Mouse (Mus musculus): ENCODE measurements around the gene Dclk1.

Dclk1 gene

DNA sequence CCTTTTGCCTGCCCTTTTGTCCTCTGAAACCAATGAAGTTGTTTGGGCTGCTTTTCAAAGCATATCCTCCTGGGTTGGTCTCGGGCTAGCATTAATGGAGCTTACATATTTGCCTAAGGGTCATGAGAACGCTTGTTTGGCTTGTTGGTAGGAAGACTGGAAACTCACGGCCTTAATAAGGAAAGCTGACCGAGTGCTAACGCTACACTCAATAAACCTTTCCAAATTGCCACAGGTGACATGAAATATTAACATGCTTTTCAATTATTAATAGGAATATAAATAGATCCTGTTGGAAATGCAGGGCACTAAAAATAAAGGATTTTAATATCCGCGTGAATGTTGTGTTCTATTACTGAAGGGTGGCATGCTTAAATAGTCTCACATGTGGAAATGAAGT lies 257.1 kb downstream of the Dclk1 start:
- no peak for DNase-seq (ENCODE audit: low spot score in 2 of 2)

DNA sequence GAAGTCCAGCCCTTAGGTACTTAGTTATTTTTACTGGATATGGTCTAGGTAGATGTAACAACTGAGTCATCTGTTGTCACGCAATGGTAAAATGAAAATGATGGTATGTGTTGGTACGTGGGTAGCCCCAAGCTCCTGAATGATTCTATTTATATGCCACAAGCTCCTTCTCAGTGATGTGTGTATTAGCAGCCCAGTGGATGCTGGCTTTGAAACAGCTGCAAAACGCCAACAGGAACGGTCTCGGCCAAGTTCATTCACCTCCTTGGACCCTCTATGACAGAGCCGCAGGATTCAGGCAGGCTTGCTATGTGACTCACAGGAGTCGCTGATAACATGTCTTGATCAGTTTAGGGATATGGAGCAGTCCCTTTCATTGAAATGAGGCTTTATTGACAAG lies 268.0 kb downstream of the Dclk1 start:
- DNase-seq (ENCODE audit: low spot score in 2 of 2), result no peak

DNA sequence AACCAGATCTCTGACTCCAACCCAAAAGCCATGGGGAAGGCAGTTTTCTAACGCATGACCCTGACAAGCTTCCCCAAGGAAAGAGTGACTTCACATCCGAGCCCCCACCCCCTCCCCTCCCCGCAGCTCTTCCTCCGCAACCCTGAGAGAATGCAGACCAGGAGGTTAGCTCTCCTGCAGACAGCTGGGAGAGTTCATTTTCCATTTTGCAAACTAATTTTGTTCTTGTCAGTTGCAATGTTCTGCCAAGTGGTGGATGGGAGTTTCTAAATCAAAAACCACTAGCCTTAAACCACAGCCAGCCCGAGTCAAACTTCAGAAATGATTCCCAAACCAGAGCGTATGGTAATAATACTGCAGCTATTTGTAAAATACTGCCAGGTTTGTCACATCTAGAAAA lies 269.5 kb downstream of the Dclk1 start:
- no peak for DNase-seq (ENCODE audit: low spot score in 2 of 2)

DNA sequence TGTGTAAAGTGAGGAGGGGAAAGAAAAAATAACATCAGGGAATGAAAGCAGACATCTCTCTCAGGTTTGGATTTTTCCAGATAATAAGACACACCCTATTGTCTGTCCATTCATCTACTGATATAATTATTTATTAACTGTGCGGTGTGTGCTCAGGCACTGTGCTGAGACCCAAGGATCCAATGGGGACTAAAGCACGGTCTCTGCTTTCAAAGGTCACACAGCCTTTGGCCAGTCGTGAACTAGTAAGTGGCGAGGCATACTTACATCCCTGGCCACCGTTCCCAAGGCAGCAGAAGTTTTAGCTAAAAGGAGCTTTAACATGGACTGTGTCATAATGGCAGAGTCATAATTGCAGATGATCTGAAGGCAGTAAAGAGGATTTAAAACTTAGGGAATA lies 273.8 kb downstream of the Dclk1 start:
- no peak for DNase-seq (ENCODE audit: low spot score in 2 of 2)

DNA sequence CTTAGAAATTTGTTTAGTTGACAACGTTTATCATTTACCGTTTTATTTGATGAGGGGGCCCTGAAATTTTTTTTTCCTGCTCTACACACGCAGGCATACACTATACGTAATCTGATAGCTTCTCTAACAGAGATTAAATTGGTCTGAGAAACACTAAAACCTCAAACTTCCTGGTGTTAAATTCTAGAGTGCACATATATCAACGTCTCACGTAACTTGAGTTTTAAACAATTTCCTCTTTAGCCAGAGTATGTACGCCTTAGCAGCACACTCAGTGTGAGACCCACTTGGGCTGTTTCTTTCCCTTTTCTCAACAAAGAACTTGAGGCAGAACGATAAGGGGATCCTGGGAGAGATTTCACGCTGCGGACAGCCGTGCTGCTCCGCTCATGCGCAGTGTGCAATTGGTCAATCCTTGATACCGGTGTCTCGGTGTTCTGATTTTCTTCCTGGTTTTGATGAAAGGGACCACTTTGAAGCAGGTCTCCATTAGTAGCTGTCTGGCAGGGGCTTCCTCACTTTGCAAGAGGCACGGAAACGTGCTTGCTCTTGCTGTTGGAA lies 275.4 kb downstream of the Dclk1 start:
- no peak for DNase-seq (ENCODE audit: low spot score in 2 of 2)

DNA sequence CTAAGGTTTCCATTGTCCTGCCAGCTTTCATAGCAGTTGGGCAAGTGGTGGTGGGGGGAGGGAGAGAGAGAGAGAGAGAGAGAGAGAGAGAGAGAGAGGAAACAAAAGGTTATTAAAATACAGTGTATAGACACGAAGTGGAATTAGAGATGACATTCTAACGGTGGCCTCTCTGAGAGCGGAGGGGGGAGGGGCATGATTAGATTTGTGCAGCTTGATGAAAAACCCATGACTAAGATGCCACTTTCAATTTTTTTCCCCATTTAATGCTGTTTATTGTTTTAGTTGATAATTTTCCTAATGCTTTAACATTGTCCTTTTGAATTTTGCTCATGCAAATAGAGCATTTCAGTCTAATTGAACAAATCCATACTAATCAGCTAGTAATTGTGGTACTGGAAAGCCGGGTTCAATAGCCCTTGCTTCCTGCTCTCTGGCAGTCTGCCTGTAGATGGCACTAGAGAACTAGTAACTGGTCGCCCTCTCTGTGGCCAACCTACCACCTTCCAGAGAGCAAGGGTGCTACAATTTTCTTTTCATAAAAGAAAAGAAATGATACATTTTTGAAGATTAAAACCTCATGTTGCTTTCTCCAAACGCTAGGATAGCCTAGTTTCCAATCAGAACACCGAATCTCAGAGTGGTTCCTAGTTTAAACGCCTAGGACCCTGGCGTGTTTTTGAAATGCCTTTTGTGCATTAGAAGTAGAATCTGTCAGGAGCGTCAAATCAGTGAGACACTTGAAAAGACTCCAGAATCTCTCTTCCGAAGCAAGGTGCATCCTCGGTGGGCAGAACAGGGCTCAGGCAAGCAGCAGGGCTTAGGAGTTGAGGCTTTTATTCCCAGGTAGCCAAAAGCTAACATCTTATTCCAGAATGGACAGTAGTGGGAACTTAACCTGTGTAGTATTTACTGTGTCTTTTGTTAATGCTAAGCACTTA lies 278.3 kb downstream of the Dclk1 start:
- DNase-seq (ENCODE audit: low spot score in 2 of 2), result peak in 1 of 2 experiments; percentile 66

DNA sequence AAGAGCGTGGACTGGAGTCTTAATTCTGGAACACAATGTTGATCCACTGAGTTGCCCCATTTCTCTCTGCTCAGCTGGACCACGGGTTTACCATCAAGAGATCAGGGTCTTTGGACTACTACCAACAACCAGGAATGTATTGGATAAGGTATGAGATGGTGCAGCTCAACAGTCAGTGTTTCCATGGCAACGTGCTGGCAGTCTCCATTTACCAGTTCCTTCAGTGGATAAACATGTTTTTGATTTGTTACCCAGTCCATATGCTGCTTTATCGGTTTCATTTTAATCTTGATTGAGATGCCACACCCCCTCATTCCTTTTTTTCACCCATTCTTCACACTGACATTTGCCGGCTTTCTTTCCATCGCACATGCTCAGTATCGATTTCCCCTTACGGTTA lies 279.6 kb downstream of the Dclk1 start:
- DNase-seq (ENCODE audit: low spot score in 2 of 2), result no peak

DNA sequence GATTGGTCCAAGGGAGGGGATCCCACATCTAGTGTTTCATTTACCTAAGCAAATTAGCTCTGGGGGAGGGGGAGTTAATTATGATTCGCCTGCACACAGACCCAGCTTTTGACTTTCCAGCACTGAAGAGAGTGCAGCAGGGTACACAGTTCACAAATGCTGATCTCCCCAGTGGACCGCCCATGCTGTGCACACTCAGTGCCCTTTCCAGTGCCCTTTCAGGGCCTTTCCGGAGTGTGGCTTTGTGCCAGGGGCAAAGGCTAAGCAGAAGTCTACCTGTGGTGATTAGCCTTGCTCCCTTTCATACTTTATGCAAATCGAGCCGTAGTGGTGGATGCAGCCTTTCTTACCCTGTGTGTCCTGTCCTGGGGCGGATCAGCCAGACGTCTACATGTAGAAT lies 281.1 kb downstream of the Dclk1 start:
- no peak for DNase-seq (ENCODE audit: low spot score in 2 of 2)

DNA sequence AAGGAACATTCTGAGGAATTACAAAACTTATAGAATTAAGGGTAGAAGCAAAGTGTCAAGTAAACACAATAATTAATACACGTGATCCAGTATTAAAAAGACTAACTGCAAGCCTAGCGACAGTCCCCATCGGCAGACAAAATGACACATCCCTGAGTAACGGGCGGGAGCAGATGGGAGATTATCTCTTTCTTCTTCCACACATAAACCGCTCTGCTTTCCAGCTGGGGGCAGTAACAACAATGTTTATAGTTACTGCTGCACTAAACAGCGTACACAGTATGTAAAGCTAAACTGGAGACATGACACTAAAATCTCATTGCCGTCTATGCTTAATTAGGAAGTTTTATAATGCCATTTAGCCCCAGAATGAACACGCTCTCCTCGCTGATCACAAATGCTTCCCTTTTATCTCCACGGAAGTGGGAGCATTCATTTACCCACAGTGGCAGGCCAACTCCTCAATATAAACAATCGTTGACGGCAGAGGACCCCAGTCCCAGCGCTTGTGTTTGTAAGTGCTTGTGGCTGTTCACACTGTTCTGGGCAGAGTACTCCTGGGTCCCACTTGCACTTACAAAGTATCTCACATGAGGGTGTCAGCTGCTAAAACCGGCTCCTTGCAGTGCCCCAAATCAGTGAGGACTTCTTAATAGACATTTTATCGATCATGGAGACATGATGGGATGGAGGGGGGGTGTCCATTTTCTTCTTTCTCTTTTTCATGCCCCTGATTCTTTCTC lies 281.7 kb downstream of the Dclk1 start:
- no peak for DNase-seq (ENCODE audit: low spot score in 2 of 2)

DNA sequence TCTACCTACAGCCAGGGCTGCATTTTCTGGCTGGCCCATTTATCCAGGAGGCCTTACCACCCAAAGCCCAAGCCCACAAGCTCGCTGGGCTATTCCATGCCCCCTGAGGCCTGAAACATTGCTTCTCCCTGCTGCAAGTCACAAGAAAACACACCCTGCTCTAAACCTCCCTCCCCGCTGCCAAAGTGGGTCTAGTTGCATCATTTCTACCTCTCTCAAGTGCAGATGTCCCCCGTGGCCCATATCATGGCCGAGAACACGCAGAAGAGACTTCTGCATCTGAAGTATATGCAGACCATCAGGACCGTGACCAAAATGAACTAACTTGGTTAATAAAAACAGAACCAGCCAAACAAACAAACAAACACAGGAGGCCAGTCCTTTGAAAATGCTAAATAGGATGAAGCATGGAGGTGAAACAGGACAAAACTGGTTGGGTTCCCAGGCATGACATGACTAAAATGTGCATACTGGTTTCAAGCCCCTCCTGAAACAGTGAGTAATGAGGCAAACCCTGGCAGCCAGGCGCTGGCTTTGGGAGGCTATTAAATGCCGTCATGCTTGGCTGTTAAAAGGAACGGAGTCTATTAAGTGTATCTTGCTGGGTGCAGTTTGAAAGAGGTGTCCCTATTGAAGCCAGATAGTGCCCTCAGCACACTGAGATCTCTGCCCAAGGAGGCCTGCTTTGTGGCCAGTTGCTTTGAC lies 282.5 kb downstream of the Dclk1 start:
- DNase-seq (ENCODE audit: low spot score in 2 of 2), result no peak

DNA sequence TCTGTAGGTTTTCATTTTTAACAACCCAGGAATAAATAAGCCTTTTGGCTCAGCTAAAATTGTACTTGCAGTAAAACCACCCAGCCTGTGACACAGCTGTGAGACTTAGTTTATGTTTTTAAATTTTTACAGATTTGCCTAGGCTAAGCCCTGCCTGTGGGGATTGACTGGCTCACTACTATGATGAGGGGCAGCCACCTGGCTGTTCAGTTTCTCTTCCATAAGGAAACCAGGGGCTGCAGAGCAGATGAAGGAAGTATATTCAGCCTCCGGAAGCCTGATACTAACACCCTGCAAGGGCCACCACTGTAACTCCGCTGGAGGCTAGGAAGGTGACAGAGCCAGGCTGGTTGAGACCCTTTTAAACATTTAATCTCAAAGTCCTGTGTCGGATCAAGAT lies 284.3 kb downstream of the Dclk1 start:
- DNase-seq (ENCODE audit: low spot score in 2 of 2), result no peak

DNA sequence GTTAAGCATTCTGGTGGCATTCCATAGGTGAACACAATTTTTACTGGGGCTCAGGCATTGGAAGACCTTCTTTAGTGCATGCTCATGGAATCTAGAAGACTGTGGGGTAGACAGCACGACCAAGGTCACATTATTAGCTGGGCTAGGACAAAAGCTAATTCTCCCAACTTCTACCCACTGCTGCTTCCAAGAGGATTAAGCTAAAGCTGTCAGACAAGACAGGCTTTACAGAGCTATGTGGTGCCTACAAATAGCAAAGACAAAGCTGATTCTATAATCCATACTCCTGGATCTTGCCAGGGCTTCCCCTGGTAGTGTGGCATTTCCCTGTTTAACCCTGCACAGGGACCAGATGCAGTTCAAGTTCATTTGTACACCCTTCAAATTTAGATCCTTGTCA lies 285.4 kb downstream of the Dclk1 start:
- no peak for DNase-seq (ENCODE audit: low spot score in 2 of 2)

DNA sequence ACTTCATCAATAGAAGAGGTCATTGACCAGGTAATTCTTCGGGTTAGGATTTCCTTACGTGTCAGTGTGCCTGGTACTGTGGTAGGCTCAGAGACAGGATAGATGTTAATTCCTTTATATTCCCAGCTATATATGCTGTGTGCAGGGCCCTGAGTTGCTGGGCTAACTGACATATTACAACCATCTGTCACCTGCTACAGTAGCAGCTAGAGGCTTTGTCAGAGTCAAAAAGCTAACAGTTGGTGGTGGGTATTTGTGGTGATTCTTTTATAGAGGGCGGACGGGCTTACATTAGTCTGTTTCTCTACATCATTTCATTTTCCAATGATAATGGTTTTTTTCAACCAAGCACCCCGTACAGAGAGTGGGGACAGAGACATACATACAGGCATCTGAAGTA lies 285.8 kb downstream of the Dclk1 start:
- no peak for DNase-seq (ENCODE audit: low spot score in 2 of 2)

DNA sequence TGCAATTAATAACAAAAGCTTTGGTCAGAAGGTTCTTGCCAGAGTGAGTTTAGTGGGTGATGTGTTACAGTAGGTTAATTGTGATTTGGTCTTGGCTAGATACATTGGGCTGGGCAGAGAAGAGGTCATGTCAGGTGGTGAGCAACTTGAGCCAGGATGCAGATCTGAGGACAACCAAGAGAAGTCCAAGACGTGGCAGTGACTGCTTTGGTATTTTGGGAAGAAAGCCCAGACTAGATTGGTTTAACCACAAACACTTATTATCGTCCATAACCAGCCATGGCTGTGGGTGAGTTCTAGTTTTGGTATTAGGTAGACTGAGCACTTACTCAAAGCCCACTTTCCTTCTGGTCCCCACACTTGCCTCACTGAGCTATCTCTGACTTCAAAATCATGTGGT lies 287.2 kb downstream of the Dclk1 start:
- DNase-seq (ENCODE audit: low spot score in 2 of 2), result no peak

DNA sequence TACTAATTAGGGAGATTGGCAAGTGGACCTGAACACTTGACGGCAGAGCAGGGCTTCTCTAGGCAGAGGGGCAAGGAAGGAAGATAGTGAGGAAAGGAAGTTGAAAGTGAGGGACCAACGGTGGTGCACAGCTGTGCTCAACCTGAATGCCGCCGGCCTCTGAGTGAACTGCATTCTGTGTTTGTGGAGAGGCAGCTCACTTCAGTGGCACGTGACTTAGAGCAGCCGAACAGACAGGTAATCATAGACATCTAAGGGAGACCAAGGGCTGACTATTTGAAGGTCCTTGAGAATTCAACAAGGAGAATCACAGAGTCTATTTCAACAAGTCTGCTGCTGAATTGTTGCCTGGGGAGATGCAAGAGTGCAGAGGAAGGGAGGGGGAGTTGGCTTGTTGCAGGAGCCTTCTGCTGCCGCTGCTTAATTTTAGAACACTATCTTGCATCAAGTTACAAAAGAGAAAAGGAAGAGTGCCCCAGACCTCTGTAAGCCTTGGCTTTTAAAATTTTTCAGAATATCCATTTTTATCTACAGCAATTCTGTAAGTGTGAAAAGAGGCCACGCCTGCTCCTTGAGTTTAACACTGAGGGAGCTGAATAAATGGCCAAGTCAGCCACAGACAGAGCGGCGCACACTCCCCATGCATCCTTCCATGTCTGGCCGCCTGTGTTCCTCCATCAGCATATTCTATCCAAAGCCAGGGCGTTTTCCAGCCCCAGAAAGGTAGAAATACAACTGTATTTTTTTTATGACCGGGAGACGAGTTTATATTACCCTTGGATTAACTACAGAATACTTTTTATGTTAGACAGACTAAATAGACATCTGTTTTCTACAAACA lies 289.3 kb downstream of the Dclk1 start:
- DNase-seq (ENCODE audit: low spot score in 2 of 2), result no peak

DNA sequence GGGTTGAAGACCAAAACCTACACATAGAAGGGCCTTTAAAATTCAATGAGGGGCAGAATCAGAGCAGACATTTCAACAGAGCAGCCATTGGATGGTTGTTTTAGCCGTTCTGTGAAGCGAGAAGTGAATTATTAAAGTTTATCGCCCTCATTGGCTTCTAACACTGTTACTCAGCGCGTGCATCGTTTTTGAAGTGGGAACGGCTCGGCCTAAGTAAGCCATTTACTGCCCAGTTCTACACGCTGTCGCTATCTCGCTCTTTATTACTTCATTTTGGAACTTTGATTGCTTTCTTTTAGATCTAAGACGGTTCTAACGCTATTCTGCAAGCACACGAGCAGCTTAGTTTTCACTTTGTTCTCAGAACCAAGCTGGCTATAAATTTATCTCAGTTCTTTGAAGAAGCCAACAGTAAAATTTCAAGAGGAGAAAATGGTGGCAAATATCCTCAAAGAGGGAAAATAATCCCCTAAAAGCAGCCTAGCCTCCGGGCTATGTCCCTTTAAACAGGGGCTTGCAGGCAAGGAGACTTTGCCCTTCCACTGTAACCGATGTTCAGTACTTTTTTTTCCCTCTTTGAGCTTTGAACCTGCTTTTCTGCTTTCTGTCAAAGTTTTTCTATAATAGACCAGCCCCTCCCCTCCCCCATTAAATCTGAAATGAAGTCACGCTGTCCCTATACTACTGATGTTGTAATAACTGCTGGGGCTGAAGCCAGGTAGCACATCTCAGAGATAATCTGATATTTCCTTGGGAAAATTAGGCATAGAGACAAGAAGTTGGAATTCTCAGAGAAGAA lies 290.2 kb downstream of the Dclk1 start:
- no peak for DNase-seq (ENCODE audit: low spot score in 2 of 2)

DNA sequence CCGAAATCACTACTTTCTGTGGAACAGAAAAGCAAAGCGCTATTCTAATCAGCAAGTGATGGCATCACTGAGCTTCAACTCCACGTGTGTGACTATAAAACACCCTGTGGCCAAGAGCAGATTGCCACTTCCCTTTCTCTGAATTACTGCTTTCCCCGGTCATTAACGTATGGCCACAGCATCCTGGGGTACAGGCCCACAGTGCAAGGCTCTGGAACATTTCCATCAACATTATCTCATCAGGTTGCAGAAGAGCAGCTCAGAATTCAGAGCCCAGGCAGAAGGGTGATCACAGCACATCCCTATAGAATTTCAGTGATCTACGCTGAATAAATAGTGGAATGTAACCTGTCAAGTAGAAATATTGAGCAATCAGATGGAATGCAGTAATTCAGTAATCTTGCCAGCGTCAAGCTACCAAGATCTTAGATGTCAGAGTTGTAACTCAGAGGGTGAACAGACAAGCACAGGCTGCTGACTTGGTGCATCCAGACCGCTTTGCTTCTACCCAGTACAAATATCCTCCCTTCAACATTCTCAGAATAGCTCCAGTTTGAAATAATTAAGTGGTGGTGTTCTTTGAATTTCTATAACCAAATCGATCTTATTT lies 293.5 kb downstream of the Dclk1 start:
- no peak for DNase-seq (ENCODE audit: low spot score in 2 of 2)

DNA sequence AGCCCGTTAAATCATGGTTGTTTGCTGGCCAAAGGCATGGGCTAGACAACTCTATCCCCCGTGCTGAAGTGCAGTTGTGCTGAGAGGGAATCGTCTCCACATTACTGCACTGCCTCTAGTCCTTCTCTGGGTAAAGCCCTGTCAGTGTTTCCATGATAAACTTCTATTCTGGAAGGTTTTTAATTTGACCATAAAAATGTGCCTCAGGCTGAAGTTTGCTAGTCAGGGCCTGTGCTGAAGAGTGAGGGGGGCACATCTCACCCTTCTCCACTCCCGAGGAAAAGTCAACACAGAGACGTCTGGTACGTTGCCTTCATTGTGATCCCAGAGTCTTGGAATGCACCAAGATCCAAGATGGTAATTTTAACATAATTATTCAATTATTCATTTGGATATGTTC lies 294.7 kb downstream of the Dclk1 start:
- no peak for DNase-seq (ENCODE audit: low spot score in 2 of 2)

DNA sequence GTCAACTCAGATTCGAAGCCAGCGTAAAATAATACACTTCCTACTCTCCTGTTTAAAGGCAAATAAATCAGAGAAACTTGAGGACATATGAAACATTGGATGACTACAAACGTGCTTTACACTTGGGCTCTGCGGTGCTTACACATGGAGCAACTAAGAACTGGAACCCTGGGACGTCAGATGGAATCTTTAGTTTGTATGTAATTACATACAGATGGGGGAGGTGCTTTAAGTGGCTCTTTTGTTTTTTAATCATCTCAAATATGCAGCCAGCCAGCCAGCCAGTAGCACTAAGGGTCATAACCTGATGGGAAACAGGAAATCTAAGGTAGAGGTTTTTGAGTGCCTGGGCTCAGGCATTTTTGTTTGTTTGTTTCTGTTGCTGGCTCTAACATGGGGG lies 295.6 kb downstream of the Dclk1 start:
- no peak for DNase-seq (ENCODE audit: low spot score in 2 of 2)

DNA sequence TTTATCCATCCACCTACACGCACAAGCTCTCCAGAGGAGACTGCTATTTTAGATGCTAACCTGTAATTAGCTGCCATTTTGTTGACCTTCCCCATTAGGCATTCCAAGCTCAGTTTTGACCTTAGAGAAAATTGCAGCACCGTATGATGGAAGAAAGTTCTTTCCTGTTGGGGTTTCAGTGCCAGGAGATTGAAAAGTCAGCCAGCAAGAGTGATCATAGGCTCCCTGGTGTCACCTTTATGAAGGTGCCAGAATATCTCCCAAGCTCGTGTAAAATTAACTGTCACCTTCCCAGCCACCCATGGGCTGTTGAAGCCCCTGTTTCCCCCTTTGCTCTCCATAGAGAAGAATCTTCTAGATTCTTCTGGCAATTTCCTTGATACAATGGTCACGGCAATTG lies 297.2 kb downstream of the Dclk1 start:
- no peak for DNase-seq (ENCODE audit: low spot score in 2 of 2)

Data from frontal cortex, postnatal 10 days (tissue).